Mouse (Mus musculus) liver, adult 2 months (tissue): ENCODE results near the gene Gpsm3.

Experiments used
- CTCF ChIP-seq: fragments of 200-500 bp; IDR thresholded peaks from 2 replicates; pipeline ENCODE4 v1.5.1; 2011; ENCODE audit warnings: low read depth, low read length, control low read depth
- POLR2A ChIP-seq: fragments of 200-500 bp; IDR thresholded peaks from 2 replicates; pipeline ENCODE4 v1.6.1; 2011; ENCODE audit warnings: low read length, control low read depth; ENCODE audit not compliant: insufficient read depth; ENCODE audit errors: extremely low read depth

GRCm38 (mm10) chr17:34583819-34584218 lies 5.8 kb upstream of the Gpsm3 start:
- TF ChIP-seq CTCF (no peak), POLR2A (no peak)
